Mouse (Mus musculus) CD4-positive, CD25-positive, alpha-beta regulatory T cell, adult 4 months (primary cell): ENCODE data around the gene Vwa8. TPM values are rescaled to one million over a fixed set of nuclear protein-coding genes. Genes with fewer than 3 reads are reported as not detected.
"Not testable (repeated sequence)": the region's sequence is repeated elsewhere in the genome, so short reads cannot be mapped to it uniquely, and the experiment has no call there.

Source experiments
- ATAC-seq: one replicate; pipeline ENCODE4 v1.8.0; 2017
- polyA plus RNA-seq, 2 experiments: library from polyadenylated mRNA; unstranded; fragments of 100-300 nt; shearing (Covaris generic); gene quantifications; one replicate each; pipeline ENCODE4 v1.2.1; 2017

Gene Vwa8
- polyA plus RNA-seq, 2 experiments from 2014 or later, result 6.0 to 6.2 TPM

- no peak for ATAC-seq
Measured at GRCm38 (mm10) chr14:78885915-78886534, 37.2 kb downstream of the Vwa8 start.

GRCm38 (mm10) chr14:78886566-78887234 lies 37.8 kb downstream of the Vwa8 start:
- no peak for ATAC-seq

GRCm38 (mm10) chr14:78887494-78887893 lies 38.6 kb downstream of the Vwa8 start:
- ATAC-seq, result not testable (repeated sequence)

GRCm38 (mm10) chr14:78895496-78895895 lies 46.6 kb downstream of the Vwa8 start:
- no peak for ATAC-seq

GRCm38 (mm10) chr14:78896252-78896651 lies 47.4 kb downstream of the Vwa8 start:
- ATAC-seq, result no peak

GRCm38 (mm10) chr14:78900770-78901169 lies 51.9 kb downstream of the Vwa8 start:
- peak; percentile 53 for ATAC-seq

GRCm38 (mm10) chr14:78908205-78908863 lies 59.5 kb downstream of the Vwa8 start:
- peak; percentile 80 for ATAC-seq

- no peak for ATAC-seq
Measured at GRCm38 (mm10) chr14:78912076-78912475, 63.2 kb downstream of the Vwa8 start.

- ATAC-seq, result peak; percentile 98
Measured at GRCm38 (mm10) chr14:78914180-78914579, 65.3 kb downstream of the Vwa8 start.

- no peak for ATAC-seq
Measured at GRCm38 (mm10) chr14:78916691-78917090, 67.8 kb downstream of the Vwa8 start.

- ATAC-seq, result no peak
Measured at GRCm38 (mm10) chr14:78921219-78921618, 72.4 kb downstream of the Vwa8 start.

GRCm38 (mm10) chr14:78923631-78924030 lies 74.8 kb downstream of the Vwa8 start:
- no peak for ATAC-seq

GRCm38 (mm10) chr14:78924755-78925537 lies 76.1 kb downstream of the Vwa8 start:
- ATAC-seq, result no peak

GRCm38 (mm10) chr14:78932094-78932493 lies 83.2 kb downstream of the Vwa8 start:
- ATAC-seq, result no peak

GRCm38 (mm10) chr14:78933399-78933798 lies 84.5 kb downstream of the Vwa8 start:
- ATAC-seq, result no peak

GRCm38 (mm10) chr14:78934596-78934995 lies 85.7 kb downstream of the Vwa8 start:
- no peak for ATAC-seq

GRCm38 (mm10) chr14:78935796-78936195 lies 86.9 kb downstream of the Vwa8 start:
- no peak for ATAC-seq

GRCm38 (mm10) chr14:78941741-78942475 lies 93.1 kb downstream of the Vwa8 start:
- no peak for ATAC-seq

GRCm38 (mm10) chr14:78955745-78956144 lies 106.9 kb downstream of the Vwa8 start:
- ATAC-seq, result no peak

GRCm38 (mm10) chr14:78970621-78971020 lies 121.8 kb downstream of the Vwa8 start:
- no peak for ATAC-seq

- no peak for ATAC-seq
Measured at GRCm38 (mm10) chr14:78972424-78972823, 123.6 kb downstream of the Vwa8 start.

- no peak for ATAC-seq
Measured at GRCm38 (mm10) chr14:78983104-78983503, 134.3 kb downstream of the Vwa8 start.
